Mouse (Mus musculus) lung, postnatal 25 days (tissue): ENCODE measurements at regions not wholly inside any gene's neighbourhood (a gene's known extent, or its start where the extent isn't known, plus 50 kb on each side); places are given as distances from the start of the nearest gene placed in this dataset.
A peak's percentile ranks its signal among the peaks of the same experiment; 100 is the strongest.
"Not testable (repeated sequence)": the region's sequence is repeated elsewhere in the genome, so short reads cannot be mapped to it uniquely, and the experiment has no call there.

Source experiments
- DNase-seq: peaks from one replicate; pipeline ENCODE4 v3.0.0; 2022; ENCODE audit warnings: low spot score

GRCm38 (mm10) chr10:99584855-99585254 lies 174.6 kb downstream of the Csl start:
- no peak for DNase-seq

GRCm38 (mm10) chr10:99592220-99592619 lies 167.2 kb downstream of the Csl start:
- DNase-seq: no peak

GRCm38 (mm10) chr10:99595659-99596058 lies 163.8 kb downstream of the Csl start:
- DNase-seq: no peak

GRCm38 (mm10) chr10:99599142-99600120 lies 160.0 kb downstream of the Csl start:
- DNase-seq: not testable (repeated sequence)

GRCm38 (mm10) chr10:99602331-99602730 lies 157.1 kb downstream of the Csl start:
- DNase-seq: peak; percentile 61

GRCm38 (mm10) chr10:99604172-99604571 lies 155.3 kb downstream of the Csl start:
- no peak for DNase-seq

- DNase-seq: no peak
Observed at GRCm38 (mm10) chr10:99608477-99608876, 151.0 kb downstream of the Csl start.

- no peak for DNase-seq
Observed at GRCm38 (mm10) chr10:99609420-99609819, 150.0 kb downstream of the Csl start.

- no peak for DNase-seq
Observed at GRCm38 (mm10) chr10:99610890-99611289, 148.6 kb downstream of the Csl start.

GRCm38 (mm10) chr10:99614392-99615249 lies 144.8 kb downstream of the Csl start:
- no peak for DNase-seq

GRCm38 (mm10) chr10:99615371-99615770 lies 144.1 kb downstream of the Csl start:
- DNase-seq: no peak

GRCm38 (mm10) chr10:99615779-99616178 lies 143.7 kb downstream of the Csl start:
- peak; percentile 85 for DNase-seq

- DNase-seq: no peak
Observed at GRCm38 (mm10) chr10:99617623-99618022, 141.8 kb downstream of the Csl start.

GRCm38 (mm10) chr10:99619421-99620151 lies 139.9 kb downstream of the Csl start:
- peak; percentile 68 for DNase-seq

GRCm38 (mm10) chr10:99620489-99620888 lies 139.0 kb downstream of the Csl start:
- no peak for DNase-seq

- DNase-seq: peak; percentile 43
Observed at GRCm38 (mm10) chr10:99627355-99627754, 132.1 kb downstream of the Csl start.

GRCm38 (mm10) chr10:99632250-99632985 lies 127.0 kb downstream of the Csl start:
- DNase-seq: no peak

- DNase-seq: peak; percentile 34
Observed at GRCm38 (mm10) chr10:99635796-99636195, 123.7 kb downstream of the Csl start.

GRCm38 (mm10) chr10:99639022-99639421 lies 120.4 kb downstream of the Csl start:
- no peak for DNase-seq

GRCm38 (mm10) chr10:99639469-99639868 lies 120.0 kb downstream of the Csl start:
- no peak for DNase-seq

- DNase-seq: peak; percentile 76
Observed at GRCm38 (mm10) chr10:99641784-99642183, 117.7 kb downstream of the Csl start.
